Mouse (Mus musculus) limb, embryonic 10.5 days (tissue): ENCODE measurements around the gene Inip. TPM values are rescaled to one million over a fixed set of nuclear protein-coding genes. Genes with fewer than 3 reads are reported as not detected.

Source experiments
- DNase-seq: peaks from one replicate; pipeline ENCODE4 v3.0.0-alpha.2; 2017; ENCODE audit warnings: low spot score
- H3K27ac ChIP-seq: fragments of 300-500 bp; sonication (generic); 2 replicates; pipeline ENCODE4 v1.5.1; 2016; ENCODE audit warnings: mild to moderate bottlenecking
- H3K27me3 ChIP-seq: fragments of 300-500 bp; sonication (generic); 2 replicates; pipeline ENCODE4 v1.6.1; 2016; ENCODE audit warnings: low read depth, mild to moderate bottlenecking; ENCODE audit not compliant: poor library complexity, severe bottlenecking
- H3K36me3 ChIP-seq: fragments of 300-500 bp; sonication (generic); 2 replicates; pipeline ENCODE4 v1.6.1; 2016; ENCODE audit warnings: mild to moderate bottlenecking, moderate library complexity
- H3K4me1 ChIP-seq: fragments of 300-500 bp; sonication (generic); 2 replicates; pipeline ENCODE4 v1.6.1; 2016
- H3K4me3 ChIP-seq: fragments of 300-500 bp; sonication (generic); 2 replicates; pipeline ENCODE4 v1.5.1; 2016; ENCODE audit warnings: mild to moderate bottlenecking, moderate library complexity
- H3K9me3 ChIP-seq: fragments of 300-500 bp; sonication (generic); replicated peaks from 2 replicates; pipeline ENCODE4 v1.6.1; 2016; ENCODE audit warnings: mild to moderate bottlenecking
- WGBS: fragments of 180-500 bp; shearing (Covaris S2); methylation state at CpG from one replicate; pipeline ENCODE4 v1.1.7; 2016; 5-methylcytosine and 5-hydroxymethylcytosine counted together
- polyA plus RNA-seq: library from polyadenylated mRNA; unstranded; fragments of >200 nt; fragmentation: Nextera tagmentation; extraction: Ambion mirVana; gene quantifications from 2 replicates; pipeline ENCODE4 v1.2.1, GENCODE M21; 2016

Gene Inip
- polyA plus RNA-seq, 1 experiment from 2014 or later, result 88.9 TPM

- DNase-seq, result peak; percentile 98
- H3K36me3 ChIP-seq, result peaks cover 14% of the 10 kb centered on the region
- H3K27ac ChIP-seq, result peak overlapping the region; percentile 92
- peak overlapping the region; percentile 93 for H3K4me3 ChIP-seq
- H3K9me3 ChIP-seq, result no peaks in the 10 kb centered on the region
- no peaks in the 10 kb centered on the region for H3K27me3 ChIP-seq
- H3K4me1 ChIP-seq, result peaks cover 11% of the 10 kb centered on the region; the same call in 1 of the 2 replicates
- WGBS, result 1% methylated on average over 36 of the region's 36 CpGs
Observed at GRCm38 (mm10) chr4:59783685-59784279, 17.6 kb downstream of the Inip start.

GRCm38 (mm10) chr4:59782853-59783684, 18.3 kb downstream of the Inip start:
- Histone ChIP-seq H3K4me3 (peak overlapping the region; percentile 93), H3K4me1 (peaks cover 11% of the 10 kb centered on the region; the same call in 1 of the 2 replicates), H3K27me3 (no peaks in the 10 kb centered on the region), H3K27ac (peak overlapping the region; percentile 92), H3K36me3 (peaks cover 20% of the 10 kb centered on the region), H3K9me3 (no peaks in the 10 kb centered on the region)
- peak; percentile 50 for DNase-seq
- under 1% methylated on average over 47 of the region's 47 CpGs for WGBS

GRCm38 (mm10) chr4:59780568-59780967, 20.8 kb downstream of the Inip start:
- DNase-seq, result no peak
- Histone ChIP-seq H3K4me3 (no peak overlapping the region), H3K27me3 (no peaks in the 10 kb centered on the region), H3K4me1 (peaks cover 11% of the 10 kb centered on the region; the same call in 1 of the 2 replicates), H3K27ac (no peak overlapping the region), H3K9me3 (no peaks in the 10 kb centered on the region), H3K36me3 (peaks cover 40% of the 10 kb centered on the region)
- 70% methylated on average over 1 of the region's 1 CpGs for WGBS

GRCm38 (mm10) chr4:59777828-59778227, 23.6 kb downstream of the Inip start:
- no peak for DNase-seq
- WGBS, result 84% methylated on average over 3 of the region's 3 CpGs
- Histone ChIP-seq H3K27ac (no peak overlapping the region), H3K9me3 (no peaks in the 10 kb centered on the region), H3K4me3 (no peak overlapping the region), H3K36me3 (peaks cover 66% of the 10 kb centered on the region), H3K27me3 (no peaks in the 10 kb centered on the region), H3K4me1 (peaks cover 11% of the 10 kb centered on the region; the same call in 1 of the 2 replicates)

- Histone ChIP-seq H3K4me1 (no peaks in the 10 kb centered on the region), H3K27ac (no peak overlapping the region), H3K4me3 (no peak overlapping the region), H3K27me3 (no peaks in the 10 kb centered on the region), H3K36me3 (peaks cover 78% of the 10 kb centered on the region), H3K9me3 (no peaks in the 10 kb centered on the region)
- 88% methylated on average over 17 of the region's 17 CpGs for WGBS
- no peak for DNase-seq
Observed at GRCm38 (mm10) chr4:59772171-59772879, 29.1 kb downstream of the Inip start.

- 91% methylated on average over 2 of the region's 2 CpGs for WGBS
- H3K27ac ChIP-seq, result no peak overlapping the region
- no peaks in the 10 kb centered on the region for H3K27me3 ChIP-seq
- H3K9me3 ChIP-seq, result no peaks in the 10 kb centered on the region
- H3K4me1 ChIP-seq, result peaks cover 14% of the 10 kb centered on the region; the same call in 1 of the 2 replicates
- no peak overlapping the region for H3K4me3 ChIP-seq
- H3K36me3 ChIP-seq, result peaks cover 38% of the 10 kb centered on the region
- DNase-seq, result no peak
Observed at GRCm38 (mm10) chr4:59767717-59768116, 33.7 kb downstream of the Inip start.

- Histone ChIP-seq H3K4me3 (no peak overlapping the region), H3K4me1 (peaks cover 14% of the 10 kb centered on the region; the same call in 1 of the 2 replicates), H3K9me3 (no peaks in the 10 kb centered on the region), H3K27me3 (no peaks in the 10 kb centered on the region), H3K36me3 (peaks cover 15% of the 10 kb centered on the region), H3K27ac (no peak overlapping the region; the same call in 1 of the 2 replicates)
- DNase-seq, result no peak
- 56% methylated on average over 7 of the region's 7 CpGs for WGBS
Observed at GRCm38 (mm10) chr4:59765385-59766005, 35.9 kb downstream of the Inip start.

- Histone ChIP-seq H3K9me3 (no peaks in the 10 kb centered on the region), H3K27ac (no peak overlapping the region; the same call in 1 of the 2 replicates), H3K4me3 (no peak overlapping the region), H3K27me3 (no peaks in the 10 kb centered on the region), H3K36me3 (peaks cover 10% of the 10 kb centered on the region), H3K4me1 (peaks cover 14% of the 10 kb centered on the region; the same call in 1 of the 2 replicates)
- DNase-seq, result no peak
- 81% methylated on average over 7 of the region's 7 CpGs for WGBS
Observed at GRCm38 (mm10) chr4:59764950-59765349, 36.4 kb downstream of the Inip start.

- Histone ChIP-seq H3K9me3 (no peaks in the 10 kb centered on the region), H3K36me3 (no peaks in the 10 kb centered on the region), H3K4me3 (no peak overlapping the region), H3K27ac (no peak overlapping the region), H3K27me3 (no peaks in the 10 kb centered on the region), H3K4me1 (peaks cover 14% of the 10 kb centered on the region; the same call in 1 of the 2 replicates)
- DNase-seq, result no peak
- WGBS, result 90% methylated on average over 4 of the region's 4 CpGs
Observed at GRCm38 (mm10) chr4:59761365-59761729, 40.0 kb downstream of the Inip start.

- no peak for DNase-seq
- H3K36me3 ChIP-seq, result no peaks in the 10 kb centered on the region
- H3K9me3 ChIP-seq, result no peaks in the 10 kb centered on the region
- H3K27ac ChIP-seq, result no peak overlapping the region
- 67% methylated on average over 10 of the region's 10 CpGs for WGBS
- peaks cover 11% of the 10 kb centered on the region; the same call in 1 of the 2 replicates for H3K4me1 ChIP-seq
- H3K4me3 ChIP-seq, result no peak overlapping the region
- H3K27me3 ChIP-seq, result no peaks in the 10 kb centered on the region
Observed at GRCm38 (mm10) chr4:59760636-59761364, 40.6 kb downstream of the Inip start.

- 75% methylated on average over 4 of the region's 4 CpGs for WGBS
- Histone ChIP-seq H3K4me3 (no peak overlapping the region), H3K36me3 (no peaks in the 10 kb centered on the region), H3K27ac (no peak overlapping the region), H3K27me3 (no peaks in the 10 kb centered on the region), H3K4me1 (peaks cover 3% of the 10 kb centered on the region; the same call in 1 of the 2 replicates), H3K9me3 (no peaks in the 10 kb centered on the region)
- no peak for DNase-seq
Observed at GRCm38 (mm10) chr4:59760016-59760415, 41.4 kb downstream of the Inip start.
